ENCODE assay signal across 1 mouse cellular context in genomic region chr14:54777893-54778292, GRCm38 (mm10).
A peak's percentile ranks its signal among the peaks of the same experiment; 100 is the strongest.
TF ChIP-seq lines count a peak whose summit lies in the region.

No protein-coding gene starts in this region.

TF ChIP-seq in MEL, 35 proteins besides CTCF, POLR2A, EP300 and RAD21 (continued from another document):
- TF ChIP-seq ETS1 (IDR thresholded peaks at IDR 0.05; ENCODE audit: low read depth, low read length) (peak; percentile 57), GATA1 (IDR thresholded peaks at IDR 0.05; ENCODE audit: low read depth, low read length) (peak; percentile 73; the same call in 1 of the 2 replicates)
